Mouse (Mus musculus) C2C12 (cell line): ENCODE data around the gene Ier2. TPM values are rescaled to one million over a fixed set of nuclear protein-coding genes. Genes with fewer than 3 reads are reported as not detected.
A peak's percentile ranks its signal among the peaks of the same experiment; 100 is the strongest.

Experiments
- H3K27me3 ChIP-seq: one replicate; pipeline ENCODE4 v1.6.1; 2011; ENCODE audit not compliant: control insufficient read depth, insufficient read depth, insufficient read length
- H3K36me3 ChIP-seq: one replicate; pipeline ENCODE4 v1.6.1; 2011; ENCODE audit not compliant: control insufficient read depth, insufficient read depth
- H3K4me3 ChIP-seq: one replicate; pipeline ENCODE4 v1.5.1; 2011; ENCODE audit warnings: mild to moderate bottlenecking, control low read depth; ENCODE audit not compliant: poor library complexity, insufficient read depth, severe bottlenecking
- H3K79me2 ChIP-seq: one replicate; pipeline ENCODE4 v1.6.1; 2011; ENCODE audit not compliant: control insufficient read depth, insufficient read depth
- H3K79me3 ChIP-seq: one replicate; pipeline ENCODE4 v1.6.1; 2011; ENCODE audit warnings: low read depth, control low read depth
- H3ac ChIP-seq: one replicate; pipeline ENCODE3; 2011; ENCODE audit warnings: low read depth; ENCODE audit not compliant: control insufficient read depth, insufficient read length
- CEBPB ChIP-seq: IDR thresholded peaks from one replicate; pipeline ENCODE4 v1.6.1; 2011; ENCODE audit warnings: low read depth, mild to moderate bottlenecking, control low read depth, moderate library complexity
- CTCF ChIP-seq: IDR thresholded peaks from one replicate; pipeline ENCODE4 v1.5.1; 2011; ENCODE audit not compliant: control insufficient read depth, insufficient read depth, insufficient read length
- FOSL1 ChIP-seq: IDR thresholded peaks from one replicate; pipeline ENCODE4 v1.8.0; 2011; ENCODE audit warnings: mild to moderate bottlenecking, low read length; ENCODE audit not compliant: poor library complexity, insufficient read depth, severe bottlenecking
- MAX ChIP-seq: IDR thresholded peaks from one replicate; pipeline ENCODE4 v1.6.1; 2011; ENCODE audit warnings: mild to moderate bottlenecking, control low read depth
- MYOD1 ChIP-seq: IDR thresholded peaks from one replicate; pipeline ENCODE4 v1.6.1; 2011; ENCODE audit warnings: low read depth; ENCODE audit not compliant: control insufficient read depth, insufficient read length
- MYOG ChIP-seq: IDR thresholded peaks from one replicate; pipeline ENCODE4 v1.6.1; 2011; ENCODE audit not compliant: control insufficient read depth, insufficient read length; ENCODE audit errors: extremely low read depth
- USF1 ChIP-seq: IDR thresholded peaks from one replicate; pipeline ENCODE4 v1.6.1; 2011; ENCODE audit warnings: low read depth, mild to moderate bottlenecking, control low read depth, moderate library complexity
- long read RNA-seq, 2 experiments: library from polyadenylated mRNA; unstranded; transcript quantifications; one replicate each; pipeline ENCODE4 v2.0.0; 2019 to 2020
- polyA plus RNA-seq: library from polyadenylated mRNA; unstranded; fragments of >200 nt; fragmentation: generic; extraction: Trizol; gene quantifications from one replicate; pipeline ENCODE4 v1.2.1, GENCODE M21; 2012; ENCODE audit warnings: missing spikeins

Gene Ier2
- polyA plus RNA-seq = 61.4 TPM
- long read RNA-seq, experiment 1, transcript Ier2-201 (1 exons, 1,522 nt) = major isoform, 258 of 259 reads
- long read RNA-seq, experiment 1, partial matches to known transcripts = 0 of 259 reads
- long read RNA-seq, experiment 1, other reads (novel, unspliced or antisense) = 1 of 259 reads
- long read RNA-seq, experiment 2, transcript Ier2-201 (1 exons, 1,522 nt) = major isoform, 1,240 of 1,240 reads
- long read RNA-seq, experiment 2, partial matches to known transcripts = 0 of 1,240 reads
- long read RNA-seq, experiment 2, other reads (novel, unspliced or antisense) = 0 of 1,240 reads

DNA sequence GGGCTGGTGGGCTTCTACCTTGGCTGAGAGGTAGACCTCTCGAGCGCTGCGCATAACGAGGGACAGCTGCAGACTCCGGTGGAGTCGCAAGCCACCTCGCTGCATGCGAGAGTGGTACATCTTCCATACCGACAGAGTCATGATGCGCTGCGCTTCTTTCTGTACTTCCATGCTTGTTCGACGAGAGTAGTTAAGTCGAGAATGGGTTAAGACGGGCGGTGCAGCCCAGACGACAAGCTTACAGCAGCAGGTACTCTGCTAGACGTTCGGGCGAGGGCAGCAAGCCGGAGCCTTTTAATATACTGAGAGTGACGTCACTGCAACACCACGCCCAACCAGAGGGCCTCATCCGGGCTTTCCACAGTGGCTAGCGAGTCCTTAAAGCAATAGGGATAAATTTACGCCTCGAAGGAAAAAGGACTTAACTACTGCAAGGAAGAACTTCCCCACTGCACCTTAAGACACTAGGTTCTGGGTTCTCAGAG lies at the start of gene Ier2:
Gene Ier2, minus strand, starts transcription at position 272 of the 485 bp plus-strand sequence.
- H3K27me3 ChIP-seq = no peaks in the 10 kb centered on the region
- peaks cover 29% of the 10 kb centered on the region for H3K79me3 ChIP-seq
- no peak for TF ChIP-seq USF1
- no peak for TF ChIP-seq FOSL1
- TF ChIP-seq MAX = no peak
- TF ChIP-seq CTCF = no peak
- TF ChIP-seq MYOD1 = no peak
- TF ChIP-seq CEBPB = no peak
- no peak for TF ChIP-seq MYOG
- H3K79me2 ChIP-seq = peaks cover 61% of the 10 kb centered on the region
- peak within 1 kb of the TSS; percentile 88 for H3ac ChIP-seq
- no peaks in the 10 kb centered on the region for H3K36me3 ChIP-seq
- peak within 1 kb of the TSS; percentile 83 for H3K4me3 ChIP-seq

DNA sequence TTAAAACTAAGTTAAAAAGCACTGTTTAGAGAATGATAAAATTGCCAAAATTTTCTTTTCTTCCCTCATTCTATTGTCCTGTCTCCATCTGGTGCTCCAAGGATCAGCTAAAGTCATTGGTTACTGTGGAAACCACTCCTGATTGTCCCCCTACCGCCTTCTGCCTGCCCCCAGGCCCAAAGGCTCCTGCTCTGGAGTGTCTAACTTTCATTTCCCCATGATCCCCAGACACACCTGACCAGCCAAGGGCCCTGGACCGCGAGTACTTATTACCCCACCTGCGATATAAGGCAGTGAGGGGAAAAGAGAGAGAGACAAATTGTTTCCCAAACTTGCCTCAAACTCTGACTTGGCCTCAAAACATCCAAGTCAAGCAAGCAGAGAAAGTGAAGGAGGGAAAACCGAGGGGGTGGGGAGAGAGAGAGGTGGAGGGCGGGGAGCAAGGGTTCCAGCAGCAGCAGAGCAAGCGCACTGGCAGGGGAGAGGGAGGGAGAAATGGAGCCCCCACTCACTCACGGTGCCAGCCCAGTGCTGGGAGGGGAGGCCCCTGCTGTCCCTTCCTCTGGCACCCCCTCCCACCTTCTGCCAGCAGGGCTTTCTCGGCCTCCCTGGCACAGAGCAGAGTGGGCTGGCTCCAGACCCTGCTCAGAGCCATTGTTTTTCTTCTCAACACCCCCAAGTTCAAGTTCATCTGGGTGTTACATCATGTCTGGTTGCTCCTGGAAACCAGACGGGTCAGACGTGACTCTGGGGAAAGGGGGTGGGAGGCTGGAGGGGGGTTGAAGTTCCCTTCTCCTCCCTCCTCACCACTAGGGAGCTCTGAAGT lies 49.5 kb upstream of the Ier2 start:
- Histone ChIP-seq H3K79me3 (no peaks in the 10 kb centered on the region), H3K36me3 (peaks cover 49% of the 10 kb centered on the region), H3ac (no peak overlapping the region), H3K79me2 (no peaks in the 10 kb centered on the region), H3K4me3 (no peak overlapping the region), H3K27me3 (no peaks in the 10 kb centered on the region)
- TF ChIP-seq USF1 (no peak), MYOD1 (no peak), MAX (no peak), CTCF (no peak), FOSL1 (no peak), MYOG (no peak), CEBPB (no peak)

DNA sequence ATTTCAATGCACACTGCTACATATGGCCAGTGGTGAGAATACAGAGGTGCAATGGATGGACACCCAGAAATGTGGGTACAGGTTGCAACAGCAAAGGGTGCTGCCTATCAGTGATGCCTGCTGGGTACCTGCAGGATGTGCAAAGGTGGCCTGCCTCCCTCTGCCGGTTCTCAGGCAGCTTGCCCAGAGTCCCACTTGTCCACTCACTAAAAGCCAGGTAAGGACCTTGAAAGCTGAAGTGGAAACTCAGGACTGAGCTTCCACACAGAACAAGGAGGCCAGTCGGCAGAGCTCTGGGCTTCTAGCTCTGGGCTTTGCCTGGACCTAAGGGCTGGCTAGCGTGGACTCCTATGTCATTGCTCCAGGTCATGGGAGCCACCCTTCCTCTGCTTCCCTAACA lies 48.7 kb upstream of the Ier2 start:
- H3K36me3 ChIP-seq = peaks cover 44% of the 10 kb centered on the region

DNA sequence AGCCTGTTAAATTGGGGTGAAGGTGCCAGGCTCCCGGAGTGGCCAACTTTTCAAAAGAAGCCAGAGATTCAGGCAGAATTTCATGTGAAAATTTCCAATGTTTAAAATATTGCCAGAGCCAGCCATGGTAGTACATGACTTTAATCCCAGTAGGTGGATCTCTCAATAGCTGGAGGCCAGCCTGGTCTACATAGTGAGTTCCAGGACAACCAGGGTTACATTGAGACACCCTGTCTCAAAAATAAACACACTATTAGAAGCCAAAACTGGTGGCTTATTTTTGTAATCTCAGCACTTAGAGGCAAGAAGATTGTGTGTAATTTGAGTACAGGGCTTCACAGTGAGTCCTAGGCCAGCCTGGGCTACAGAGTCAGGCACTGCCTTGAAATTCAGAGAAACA lies 47.3 kb upstream of the Ier2 start:
- H3ac ChIP-seq = peak overlapping the region; percentile 30
- H3K27me3 ChIP-seq = no peaks in the 10 kb centered on the region
- TF ChIP-seq MYOG (no peak), FOSL1 (no peak), CEBPB (no peak), USF1 (no peak), CTCF (no peak), MYOD1 (no peak), MAX (no peak)
- H3K36me3 ChIP-seq = peaks cover 44% of the 10 kb centered on the region
- H3K79me3 ChIP-seq = no peaks in the 10 kb centered on the region
- H3K79me2 ChIP-seq = no peaks in the 10 kb centered on the region
- H3K4me3 ChIP-seq = no peak overlapping the region

More for the DNA sequence above, 48.7 kb upstream of the Ier2 start:
- H3K79me2 ChIP-seq = no peaks in the 10 kb centered on the region
- no peaks in the 10 kb centered on the region for H3K79me3 ChIP-seq
- no peak for TF ChIP-seq MAX
- no peak for TF ChIP-seq CEBPB
- no peak for TF ChIP-seq CTCF
- TF ChIP-seq MYOG = no peak
- TF ChIP-seq USF1 = no peak
- TF ChIP-seq FOSL1 = no peak
- TF ChIP-seq MYOD1 = no peak
- no peak overlapping the region for H3ac ChIP-seq
- no peaks in the 10 kb centered on the region for H3K27me3 ChIP-seq
- no peak overlapping the region for H3K4me3 ChIP-seq

DNA sequence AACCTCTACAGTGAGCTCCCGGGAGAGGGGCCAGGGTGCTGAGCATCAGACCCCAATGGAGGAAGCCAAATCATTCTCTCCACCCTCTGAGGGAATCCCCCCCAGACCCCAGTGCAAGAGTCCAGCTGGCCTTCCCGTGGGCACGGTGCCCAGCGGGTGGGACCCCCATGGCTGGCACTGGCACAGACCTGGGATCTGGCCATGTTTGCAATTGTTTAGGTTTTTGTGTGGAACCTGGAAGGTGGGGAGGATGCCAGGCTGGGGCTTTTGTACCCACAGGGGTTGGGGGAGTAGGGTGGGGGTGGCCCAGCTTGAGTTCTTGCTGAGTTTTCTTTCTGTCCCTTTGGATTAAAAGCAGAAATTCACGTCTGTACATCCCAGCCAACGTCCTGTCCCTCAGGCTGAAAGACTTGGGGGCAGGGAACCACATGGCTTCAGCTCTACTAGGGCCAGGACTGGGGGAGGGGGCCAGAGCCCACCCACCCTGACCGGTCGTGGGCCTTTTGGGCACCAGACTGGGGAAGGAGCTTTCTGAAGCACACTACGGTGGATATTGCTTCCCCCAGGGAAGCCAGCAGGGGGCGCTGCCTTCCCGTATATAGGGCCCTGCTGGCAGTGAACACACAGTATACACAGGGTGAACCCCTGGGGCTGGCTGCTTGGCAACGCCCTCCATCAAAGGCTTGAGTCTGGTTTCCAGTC lies 46.3 kb upstream of the Ier2 start:
- Histone ChIP-seq H3K27me3 (no peaks in the 10 kb centered on the region), H3K4me3 (no peak overlapping the region), H3K79me3 (no peaks in the 10 kb centered on the region), H3ac (no peak overlapping the region), H3K36me3 (peaks cover 41% of the 10 kb centered on the region), H3K79me2 (no peaks in the 10 kb centered on the region)
- TF ChIP-seq FOSL1 = no peak
- peak; percentile 92 for TF ChIP-seq CTCF
